Mouse (Mus musculus) embryonic fibroblast, embryonic 13.5 days (primary cell): Measurements from ENCODE around the gene Tpk1.

ENCODE experiments used
- CTCF ChIP-seq: IDR thresholded peaks from 2 replicates; pipeline ENCODE4 v1.5.1; 2011; ENCODE audit warnings: mild to moderate bottlenecking, control low read depth, low read length, moderate library complexity, borderline replicate concordance; ENCODE audit not compliant: insufficient read depth
- POLR2A ChIP-seq: IDR thresholded peaks from 2 replicates; pipeline ENCODE4 v1.6.1; 2011; ENCODE audit warnings: low read depth, mild to moderate bottlenecking, control low read depth, low read length, moderate library complexity

- no peak for TF ChIP-seq CTCF
- TF ChIP-seq POLR2A = no peak
Observed at GRCm38 (mm10) chr6:43551410-43551809, 114.7 kb downstream of the Tpk1 start.
